Mouse (Mus musculus) erythroblast, embryonic 14.5 days (primary cell): ENCODE results near the gene Olfr523.

Source experiments
- GATA1 ChIP-seq: IDR thresholded peaks from 2 replicates; pipeline ENCODE4 v1.6.1; 2012; ENCODE audit warnings: low read length, inconsistent platforms, mixed read lengths
- TAL1 ChIP-seq: IDR thresholded peaks from 3 replicates; pipeline ENCODE4 v1.6.1; 2012; ENCODE audit warnings: low read length, inconsistent platforms, mixed read lengths

GRCm38 (mm10) chr7:140141350-140141749 is 31.7 kb upstream of the Olfr523 start:
- TF ChIP-seq TAL1 (no peak), GATA1 (no peak)
